Mouse (Mus musculus) kidney, postnatal 0 days (tissue): ENCODE data around the gene Trip12. TPM values are rescaled to one million over a fixed set of nuclear protein-coding genes. Genes with fewer than 3 reads are reported as not detected.

ENCODE experiments used
- ATAC-seq: fragments of 200-750 bp; cut with Nextera tagmentation; replicated peaks from 2 replicates; pipeline ENCODE4 v1.8.0; 2017; ENCODE audit warnings: low read depth, moderate number of reproducible peaks, moderate TSS enrichment, moderate library complexity; ENCODE audit not compliant: low FRiP score
- DNase-seq: peaks from one replicate; pipeline ENCODE4 v3.0.0-alpha.2; 2016; ENCODE audit warnings: low spot score
- H3K27ac ChIP-seq: fragments of 300-500 bp; sonication (generic); 2 replicates; pipeline ENCODE4 v1.5.1; 2014; ENCODE audit warnings: mild to moderate bottlenecking
- H3K27me3 ChIP-seq: fragments of 300-500 bp; sonication (generic); 2 replicates; pipeline ENCODE4 v1.6.1; 2014; ENCODE audit warnings: low read length, mixed read lengths; ENCODE audit not compliant: insufficient read depth
- H3K36me3 ChIP-seq: fragments of 300-500 bp; sonication (generic); 2 replicates; pipeline ENCODE4 v1.6.1; 2014; ENCODE audit warnings: low read length, mixed read lengths; ENCODE audit not compliant: insufficient read depth
- H3K4me1 ChIP-seq: fragments of 300-500 bp; sonication (generic); replicated peaks from 2 replicates; pipeline ENCODE4 v1.6.1; 2014; ENCODE audit warnings: antibody characterized with exemption, low read length, mixed read lengths; ENCODE audit not compliant: insufficient read depth
- H3K4me2 ChIP-seq: fragments of 300-500 bp; sonication (generic); 2 replicates; pipeline ENCODE4 v1.6.1; 2014; ENCODE audit warnings: mild to moderate bottlenecking, low read length, moderate library complexity, mixed read lengths
- H3K4me3 ChIP-seq: fragments of 300-500 bp; sonication (generic); replicated peaks from 2 replicates; pipeline ENCODE4 v1.5.1; 2014; ENCODE audit warnings: low read depth, low read length
- H3K9ac ChIP-seq: fragments of 300-500 bp; sonication (generic); 2 replicates; pipeline ENCODE4 v1.6.1; 2014; ENCODE audit warnings: low read depth, low read length
- H3K9me3 ChIP-seq: fragments of 300-500 bp; sonication (generic); replicated peaks from 2 replicates; pipeline ENCODE4 v1.6.1; 2016; ENCODE audit warnings: low read length, inconsistent platforms, mixed read lengths
- CTCF ChIP-seq: IDR thresholded peaks from 2 replicates; pipeline ENCODE4 v1.5.1; 2016; ENCODE audit warnings: antibody characterized with exemption, low read depth, mild to moderate bottlenecking, moderate library complexity
- WGBS: fragments of 180-500 bp; shearing (Covaris S2); extraction: QIAGEN DNeasy Blood & Tissue Kit; methylation state at CpG from one replicate; pipeline ENCODE4 v1.1.7; 2014; 5-methylcytosine and 5-hydroxymethylcytosine counted together
- polyA plus RNA-seq: library from polyadenylated mRNA; unstranded; fragments of >200 nt; fragmentation: Nextera tagmentation; extraction: Ambion mirVana; gene quantifications from 2 replicates; pipeline ENCODE4 v1.2.1, GENCODE M21; 2015

The Trip12 gene
- polyA plus RNA-seq, 1 experiment from 2014 or later = 36.8 TPM

DNA sequence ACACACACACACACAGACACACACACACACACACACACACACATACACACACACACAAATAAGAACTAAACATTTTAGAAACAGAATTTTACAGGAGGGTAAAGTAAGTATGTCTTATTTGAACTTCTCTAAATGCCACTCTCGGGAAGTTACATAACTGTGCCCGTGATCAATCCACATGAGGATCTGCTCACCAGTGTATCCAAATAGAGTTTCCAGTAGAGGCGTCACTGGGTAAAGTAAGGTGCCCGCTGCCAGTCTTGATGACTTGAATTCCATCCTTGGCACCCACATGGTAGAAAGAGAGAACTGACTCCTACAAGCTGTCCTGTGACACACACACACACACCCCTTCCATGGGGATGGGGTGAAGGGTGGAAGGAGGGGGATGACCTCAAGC is 42.6 kb upstream of the Trip12 start:
- 95% methylated on average over 4 of the region's 4 CpGs for WGBS
- Histone ChIP-seq H3K4me2 (no peak overlapping the region), H3K4me3 (no peak overlapping the region), H3K27me3 (no peaks in the 10 kb centered on the region), H3K27ac (no peak overlapping the region), H3K9me3 (no peaks in the 10 kb centered on the region), H3K9ac (no peak overlapping the region), H3K36me3 (no peaks in the 10 kb centered on the region), H3K4me1 (no peaks in the 10 kb centered on the region)
- no peak for TF ChIP-seq CTCF
- ATAC-seq = no peak
- no peak for DNase-seq

DNA sequence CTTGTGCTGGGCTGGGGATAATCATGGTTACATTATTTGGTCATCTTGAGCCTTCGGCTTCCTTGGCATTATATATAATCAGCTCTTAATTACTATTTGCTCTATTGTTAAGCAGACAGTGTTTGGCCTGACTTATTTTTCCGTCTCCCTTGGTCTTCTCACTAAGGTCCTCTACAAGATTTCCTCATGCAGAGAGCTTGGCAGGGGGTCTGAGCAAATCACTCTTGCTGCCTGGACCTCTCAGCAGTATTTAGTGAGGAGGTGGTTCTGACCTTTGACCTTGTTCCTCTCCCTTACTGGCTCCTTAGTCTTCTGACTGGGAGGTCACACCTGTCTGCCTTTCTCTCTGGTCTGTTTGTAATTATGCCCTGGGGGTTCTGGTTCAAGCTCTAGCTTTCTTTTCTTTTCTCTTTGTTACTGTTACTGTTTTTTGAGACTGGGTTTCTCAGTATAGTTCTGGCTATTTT is 41.8 kb upstream of the Trip12 start:
- Histone ChIP-seq H3K4me1 (no peaks in the 10 kb centered on the region), H3K4me3 (no peak overlapping the region), H3K27me3 (no peaks in the 10 kb centered on the region), H3K9me3 (no peaks in the 10 kb centered on the region), H3K27ac (no peak overlapping the region), H3K36me3 (no peaks in the 10 kb centered on the region), H3K9ac (no peak overlapping the region), H3K4me2 (no peak overlapping the region)
- 66% methylated on average over 2 of the region's 2 CpGs for WGBS
- TF ChIP-seq CTCF = no peak
- no peak for DNase-seq
- ATAC-seq = no peak

DNA sequence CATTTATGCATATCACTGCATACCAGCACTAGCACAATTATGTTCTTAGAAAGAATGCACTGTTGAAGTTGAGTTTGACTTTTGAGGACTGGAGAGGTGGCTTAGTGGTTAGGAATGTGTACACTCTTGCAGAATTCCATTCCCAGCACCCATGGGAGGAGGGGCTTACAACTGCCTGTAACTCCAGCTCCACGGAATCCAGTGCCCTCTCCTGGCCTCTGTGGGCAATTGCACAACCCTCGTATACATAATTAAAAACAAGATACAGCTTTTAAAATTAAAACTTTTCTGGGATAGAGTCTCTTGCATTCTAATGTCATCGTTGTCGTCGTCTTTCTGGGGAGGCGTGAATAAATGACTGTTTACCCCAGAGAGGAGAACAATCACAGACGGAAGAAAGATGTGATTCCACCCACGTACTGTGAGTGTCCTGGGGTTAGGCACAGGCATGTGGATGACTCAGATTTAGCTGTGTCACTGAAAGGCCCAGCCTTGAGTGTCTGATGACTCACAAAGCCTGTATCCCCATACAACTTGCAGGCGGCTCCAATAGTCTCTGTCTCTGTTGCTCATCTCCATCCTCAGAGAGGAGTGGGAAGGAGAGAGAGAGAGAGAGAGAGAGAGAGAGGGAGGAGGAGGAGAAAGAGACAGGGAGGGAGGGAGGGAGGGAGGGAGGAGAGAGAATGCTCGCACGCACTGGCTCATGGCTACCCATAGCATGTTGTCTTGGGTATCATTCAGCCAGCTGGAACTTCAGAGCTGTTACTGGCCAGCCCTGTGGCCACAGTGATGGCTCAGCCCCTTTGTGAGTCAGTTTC is 41.1 kb upstream of the Trip12 start:
- ATAC-seq (0 out of 2 replicates have a peak, but pooled peaks have one; percentile 67), DNase-seq (no peak)
- no peak overlapping the region for H3K4me3 ChIP-seq
- H3K9me3 ChIP-seq = no peaks in the 10 kb centered on the region
- no peak overlapping the region for H3K9ac ChIP-seq
- 73% methylated on average over 11 of the region's 11 CpGs for WGBS
- H3K4me2 ChIP-seq = no peak overlapping the region
- H3K36me3 ChIP-seq = no peaks in the 10 kb centered on the region
- H3K27me3 ChIP-seq = no peaks in the 10 kb centered on the region
- no peaks in the 10 kb centered on the region for H3K4me1 ChIP-seq
- TF ChIP-seq CTCF = peak; percentile 43
- no peak overlapping the region for H3K27ac ChIP-seq

DNA sequence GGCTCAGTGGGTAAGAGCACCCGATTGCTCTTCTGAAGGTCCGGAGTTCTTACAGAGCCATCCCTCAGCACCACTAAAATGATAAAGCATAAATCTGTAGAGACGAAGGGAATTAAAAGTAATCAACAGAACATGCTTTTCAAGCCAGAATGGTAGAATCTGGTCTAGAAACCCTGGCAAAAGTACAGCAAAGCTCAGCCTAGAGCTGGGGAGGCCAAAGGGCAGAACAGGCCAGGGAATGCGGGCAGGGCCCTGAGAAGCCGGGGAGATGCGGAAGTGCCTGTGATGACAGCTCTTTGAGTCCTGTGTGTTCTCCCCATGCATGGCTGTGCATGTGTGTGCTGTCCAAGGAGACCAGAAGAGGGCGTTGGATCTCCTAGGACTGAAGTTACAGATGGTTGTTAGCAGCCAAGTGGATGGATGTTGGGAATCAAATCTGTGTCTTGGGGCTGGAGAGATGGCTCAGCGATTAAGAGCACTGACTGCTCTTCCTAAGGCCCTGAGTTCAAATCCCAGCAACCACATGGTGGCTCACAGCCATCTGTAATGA is 39.3 kb upstream of the Trip12 start:
- no peak for ATAC-seq
- Histone ChIP-seq H3K9ac (no peak overlapping the region), H3K27ac (no peak overlapping the region), H3K4me3 (no peak overlapping the region), H3K4me2 (no peak overlapping the region), H3K4me1 (no peaks in the 10 kb centered on the region), H3K36me3 (no peaks in the 10 kb centered on the region), H3K27me3 (no peaks in the 10 kb centered on the region), H3K9me3 (no peaks in the 10 kb centered on the region)
- WGBS = 94% methylated on average over 8 of the region's 8 CpGs
- DNase-seq = no peak
- TF ChIP-seq CTCF = no peak

DNA sequence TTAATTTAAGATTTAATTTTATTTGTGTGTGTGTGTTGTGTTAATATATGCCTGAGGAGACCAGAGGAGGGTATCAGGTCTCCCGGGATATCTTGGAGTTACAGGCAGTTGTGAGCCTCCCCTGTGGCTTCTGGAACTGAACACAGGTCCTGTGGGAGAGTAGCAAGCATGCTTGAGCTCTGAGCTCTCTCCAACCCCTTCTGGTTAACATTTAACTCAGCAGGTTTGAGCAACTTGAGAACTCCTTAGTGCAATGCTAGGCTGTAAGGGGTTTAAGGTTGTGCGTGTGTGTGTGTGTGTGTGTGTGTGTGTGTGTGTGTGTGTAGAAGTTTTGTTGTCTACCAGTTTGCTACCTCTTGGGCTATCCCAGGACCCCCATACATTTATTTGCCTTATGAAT is 37.3 kb upstream of the Trip12 start:
- no peaks in the 10 kb centered on the region for H3K9me3 ChIP-seq
- H3K4me1 ChIP-seq = no peaks in the 10 kb centered on the region
- no peak for DNase-seq
- H3K4me2 ChIP-seq = no peak overlapping the region
- H3K36me3 ChIP-seq = no peaks in the 10 kb centered on the region
- no peak overlapping the region for H3K4me3 ChIP-seq
- no peaks in the 10 kb centered on the region for H3K27me3 ChIP-seq
- no peak for TF ChIP-seq CTCF
- no peak overlapping the region for H3K9ac ChIP-seq
- 71% methylated on average over 2 of the region's 2 CpGs for WGBS
- no peak overlapping the region for H3K27ac ChIP-seq
- peak; percentile 55; the same call in 1 of the 2 replicates for ATAC-seq

DNA sequence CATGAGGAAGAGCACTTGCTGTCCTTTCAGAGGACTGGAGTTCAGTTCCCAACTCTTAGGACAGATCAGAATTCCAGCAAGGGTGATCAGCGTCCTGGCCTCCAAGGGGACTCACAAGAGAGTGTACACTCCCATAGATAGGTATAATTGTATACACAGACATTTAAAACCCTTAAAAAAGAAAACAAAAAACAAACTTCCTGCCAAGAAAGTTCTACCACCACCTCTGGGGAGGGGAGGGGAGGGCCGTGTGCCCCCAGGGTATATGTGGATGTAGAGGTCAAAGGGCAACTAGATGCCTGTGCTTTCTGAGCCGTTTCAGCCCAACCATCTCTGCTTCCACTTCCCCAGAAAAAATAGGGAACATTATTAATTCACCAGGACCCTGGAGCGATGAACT is 32.6 kb upstream of the Trip12 start:
- ATAC-seq = no peak
- 47% methylated on average over 4 of the region's 4 CpGs for WGBS
- TF ChIP-seq CTCF = no peak
- no peak overlapping the region for H3K4me2 ChIP-seq
- H3K4me3 ChIP-seq = no peak overlapping the region
- DNase-seq = no peak
- no peaks in the 10 kb centered on the region for H3K9me3 ChIP-seq
- H3K4me1 ChIP-seq = no peaks in the 10 kb centered on the region
- peak overlapping the region; percentile 14 for H3K27ac ChIP-seq
- no peaks in the 10 kb centered on the region for H3K27me3 ChIP-seq
- no peaks in the 10 kb centered on the region for H3K36me3 ChIP-seq
- H3K9ac ChIP-seq = no peak overlapping the region
